ENCODE assay signal across 24 mouse cellular contexts in genomic region chr14:77136936-77137335, GRCm38 (mm10). TPM values are rescaled to one million over a fixed set of nuclear protein-coding genes. Genes with fewer than 3 reads are reported as not detected.
DNase-seq lines count a peak whose midpoint lies in the region; ATAC-seq lines count a peak whose summit lies in the region.
"Had no signal": no experiment of that assay in that cellular context is flagged by ENCODE, and none has a peak within 500 bp of the region (broad histone marks: within the 10 kb centered on the region; RNA-seq: fewer than 3 reads in every experiment).

No protein-coding gene starts in this region.

- H3K4me2 ChIP-seq in forebrain, embryonic 14.5 days (ENCODE audit: low read length) = no peak overlapping the region
- no peak overlapping the region for H3K4me2 ChIP-seq in forebrain, embryonic 16.5 days (ENCODE audit: low read length)
- no peak overlapping the region for H3K4me2 ChIP-seq in midbrain, embryonic 14.5 days (ENCODE audit: low read length)
- H3K4me2 ChIP-seq: embryonic facial prominence, embryonic 13.5 days; embryonic facial prominence, embryonic 15.5 days; forebrain, embryonic 12.5 days; forebrain, embryonic 15.5 days had no signal

- H3K9me3 ChIP-seq in forebrain, embryonic 14.5 days (replicated peaks; ENCODE audit: control insufficient read depth, low read length) = no peaks in the 10 kb centered on the region
- no peaks in the 10 kb centered on the region for H3K9me3 ChIP-seq in forebrain, embryonic 16.5 days (ENCODE audit: control insufficient read depth, low read length)
- H3K9me3 ChIP-seq in midbrain, embryonic 14.5 days (ENCODE audit: control insufficient read depth, low read length) = no peaks in the 10 kb centered on the region
- no peaks in the 10 kb centered on the region for H3K9me3 ChIP-seq in midbrain, embryonic 10.5 days (replicated peaks)
- H3K9me3 ChIP-seq: embryonic facial prominence, embryonic 13.5 days; embryonic facial prominence, embryonic 15.5 days; forebrain, embryonic 10.5 days; forebrain, embryonic 12.5 days; forebrain, embryonic 15.5 days had no signal

- H3K27ac ChIP-seq in forebrain, embryonic 14.5 days (ENCODE audit: low read depth, low read length) = no peak overlapping the region
- H3K27ac ChIP-seq in forebrain, embryonic 16.5 days (ENCODE audit: low read length) = no peak overlapping the region
- H3K27ac ChIP-seq in midbrain, embryonic 14.5 days (replicated peaks; ENCODE audit: low read depth, low read length) = peak overlapping the region; percentile 22; the same call in 1 of the 2 replicates
- no peak overlapping the region for H3K27ac ChIP-seq in midbrain, embryonic 10.5 days (replicated peaks)
- H3K27ac ChIP-seq: embryonic facial prominence, embryonic 13.5 days; embryonic facial prominence, embryonic 15.5 days; forebrain, embryonic 10.5 days; forebrain, embryonic 12.5 days; forebrain, embryonic 15.5 days had no signal

- peak; percentile 27 for DNase-seq in forebrain, embryonic 14.5 days (ENCODE audit: low spot score)
- DNase-seq in midbrain, embryonic 14.5 days = peak; percentile 45
- DNase-seq in midbrain, embryonic 10.5 days (ENCODE audit: low spot score) = no peak
- no peak for DNase-seq in thymus, postnatal 0 days (ENCODE audit: low spot score)
- DNase-seq: adrenal gland, adult 2 months; adrenal gland, postnatal 10 days; adrenal gland, postnatal 25 days; B cell, adult 2 months; cerebellum, adult 11-12 months; cerebellum, adult 2 months; cerebellum, adult 9-10 months; cerebellum, postnatal 10 days; cerebellum, postnatal 25 days; embryo, embryonic 11 days had no signal

- ATAC-seq in forebrain, embryonic 14.5 days = no peak
- no peak for ATAC-seq in forebrain, embryonic 16.5 days
- ATAC-seq in midbrain, embryonic 14.5 days (ENCODE audit: low FRiP score, low TSS enrichment) = no peak
- ATAC-seq: CD4-positive, CD25-positive, alpha-beta regulatory T cell, adult 4 months; forebrain, embryonic 15.5 days had no signal

- 0 out of 2 replicates have a peak, but pooled peaks cover 3% of the 10 kb centered on the region for H3K4me1 ChIP-seq in forebrain, embryonic 14.5 days (ENCODE audit: control insufficient read depth, insufficient read depth, low read length)
- peaks cover 4% of the 10 kb centered on the region for H3K4me1 ChIP-seq in forebrain, embryonic 16.5 days (replicated peaks; ENCODE audit: control insufficient read depth, insufficient read depth, low read length)
- no peaks in the 10 kb centered on the region for H3K4me1 ChIP-seq in midbrain, embryonic 14.5 days (ENCODE audit: control insufficient read depth, insufficient read depth, low read length)
- 0 out of 2 replicates have a peak, but pooled peaks cover 3% of the 10 kb centered on the region for H3K4me1 ChIP-seq in midbrain, embryonic 10.5 days
- H3K4me1 ChIP-seq: embryonic facial prominence, embryonic 15.5 days had no signal

- H3K36me3 ChIP-seq in forebrain, embryonic 14.5 days (ENCODE audit: control insufficient read depth, insufficient read depth, low read length) = no peaks in the 10 kb centered on the region
- H3K36me3 ChIP-seq in forebrain, embryonic 16.5 days (ENCODE audit: control insufficient read depth, insufficient read depth) = no peaks in the 10 kb centered on the region
- no peaks in the 10 kb centered on the region for H3K36me3 ChIP-seq in midbrain, embryonic 14.5 days (ENCODE audit: control insufficient read depth, insufficient read depth, low read length)
- no peaks in the 10 kb centered on the region for H3K36me3 ChIP-seq in midbrain, embryonic 10.5 days
- H3K36me3 ChIP-seq: embryonic facial prominence, embryonic 13.5 days; embryonic facial prominence, embryonic 15.5 days; forebrain, embryonic 10.5 days; forebrain, embryonic 12.5 days; forebrain, embryonic 15.5 days; G1E had no signal

- H3K27me3 ChIP-seq in forebrain, embryonic 14.5 days (replicated peaks; ENCODE audit: control insufficient read depth, insufficient read depth, low read length) = no peaks in the 10 kb centered on the region
- H3K27me3 ChIP-seq in forebrain, embryonic 16.5 days (replicated peaks; ENCODE audit: control insufficient read depth, insufficient read depth, low read length) = no peaks in the 10 kb centered on the region
- H3K27me3 ChIP-seq in midbrain, embryonic 14.5 days (ENCODE audit: control insufficient read depth, insufficient read depth, low read length) = no peaks in the 10 kb centered on the region
- H3K27me3 ChIP-seq in midbrain, embryonic 10.5 days (ENCODE audit: low read depth, poor library complexity, severe bottlenecking) = no peaks in the 10 kb centered on the region
- H3K27me3 ChIP-seq: CH12.LX; embryonic facial prominence, embryonic 13.5 days; embryonic facial prominence, embryonic 15.5 days; forebrain, embryonic 15.5 days had no signal

- no peak overlapping the region for H3K9ac ChIP-seq in forebrain, embryonic 14.5 days (ENCODE audit: low read length)
- no peak overlapping the region for H3K9ac ChIP-seq in forebrain, embryonic 16.5 days (replicated peaks; ENCODE audit: low read depth, low read length)
- H3K9ac ChIP-seq in midbrain, embryonic 14.5 days (replicated peaks; ENCODE audit: low read length) = no peak overlapping the region
- H3K9ac ChIP-seq: embryonic facial prominence, embryonic 13.5 days; embryonic facial prominence, embryonic 15.5 days; forebrain, embryonic 12.5 days; forebrain, embryonic 15.5 days had no signal

- WGBS in forebrain, embryonic 14.5 days = 39% methylated on average over 6 of the region's 6 CpGs
- WGBS in forebrain, embryonic 16.5 days = 33% methylated on average over 6 of the region's 6 CpGs
- 34% methylated on average over 6 of the region's 6 CpGs for WGBS in midbrain, embryonic 14.5 days
- WGBS in midbrain, embryonic 10.5 days = 82% methylated on average over 6 of the region's 6 CpGs

- H3K4me3 ChIP-seq in forebrain, embryonic 14.5 days (ENCODE audit: low read depth, low read length) = no peak overlapping the region
- H3K4me3 ChIP-seq in forebrain, embryonic 16.5 days (replicated peaks; ENCODE audit: low read length) = no peak overlapping the region
- H3K4me3 ChIP-seq in midbrain, embryonic 14.5 days (replicated peaks; ENCODE audit: low read depth, low read length) = no peak overlapping the region
- H3K4me3 ChIP-seq in midbrain, embryonic 10.5 days = no peak overlapping the region
- H3K4me3 ChIP-seq: embryonic facial prominence, embryonic 13.5 days; embryonic facial prominence, embryonic 15.5 days; erythroblast, embryonic 14.5 days; forebrain, embryonic 10.5 days; forebrain, embryonic 12.5 days; forebrain, embryonic 15.5 days had no signal

RNA-seq across cellular contexts. Expression of gene Enox1, which starts 19.6 kb away (rescaled TPM):
- 28.0 and 39.0 TPM in 2 replicates for polyA plus RNA-seq in forebrain, embryonic 14.5 days (2014; fragmentation: Nextera tagmentation; extraction: Ambion mirVana)
- polyA plus RNA-seq in forebrain, embryonic 16.5 days (2015; fragmentation: Nextera tagmentation; extraction: Ambion mirVana) = 64.4 and 65.7 TPM in 2 replicates
- polyA plus RNA-seq in midbrain, embryonic 14.5 days (2014; fragmentation: Nextera tagmentation; extraction: Ambion mirVana) = 25.0 and 39.5 TPM in 2 replicates
- 9.7 and 14.4 TPM in 2 replicates for polyA plus RNA-seq in midbrain, embryonic 10.5 days (2016; fragmentation: Nextera tagmentation; extraction: Ambion mirVana)
- 0.55 TPM in 2 replicates for polyA plus RNA-seq in thymus, postnatal 0 days (2015; fragmentation: Nextera tagmentation; extraction: Ambion mirVana)
- polyA plus RNA-seq: CD4-positive, CD25-positive, alpha-beta regulatory T cell, adult 4 months; erythroblast, embryonic 14.5 days; G1E had no signal

Comparison
In these comparisons a context has a peak if more than half of its experiments do, and no peak if none do; other contexts are left out.
1. DNase-seq: peak in forebrain, embryonic 14.5 days (single experiment) and midbrain, embryonic 14.5 days (single experiment); none in midbrain, embryonic 10.5 days (single experiment) and thymus, postnatal 0 days (single experiment).